Mouse (Mus musculus): ENCODE measurements around the gene Mccc2. TPM values are rescaled to one million over a fixed set of nuclear protein-coding genes. Genes with fewer than 3 reads are reported as not detected.
"Not testable (repeated sequence)": the region's sequence is repeated elsewhere in the genome, so short reads cannot be mapped to it uniquely, and the experiment has no call there.

Gene Mccc2
- polyA plus RNA-seq (2015; fragmentation: Nextera tagmentation; extraction: Ambion mirVana), result 32.1 and 38.6 TPM in 2 replicates

GRCm38 (mm10) chr13:100014906-100015895, at the start of gene Mccc2:
Mccc2 (minus strand) TSS chr13:100015639.
- Histone ChIP-seq H3K4me1 (peaks cover 19% of the 10 kb centered on the region), H3K27ac (replicated peaks) (peak within 1 kb of the TSS; percentile 31), H3K4me3 (peak within 1 kb of the TSS; percentile 68), H3K9me3 (no peaks in the 10 kb centered on the region), H3K27me3 (no peaks in the 10 kb centered on the region), H3K9ac (replicated peaks) (peak within 1 kb of the TSS; percentile 71), H3K4me2 (replicated peaks) (peak within 1 kb of the TSS; percentile 85), H3K36me3 (peaks cover 9% of the 10 kb centered on the region; the same call in 1 of the 2 replicates)
- WGBS, result 4% methylated on average over 44 of the region's 47 CpGs
- peak; percentile 100 for ATAC-seq (replicated peaks)

GRCm38 (mm10) chr13:100063936-100064335, 48.5 kb upstream of the Mccc2 start:
- 89% methylated on average over 3 of the region's 3 CpGs for WGBS

GRCm38 (mm10) chr13:100057738-100058137, 42.3 kb upstream of the Mccc2 start:
- not testable (repeated sequence) for H3K27ac ChIP-seq (replicated peaks); H3K4me3 ChIP-seq; H3K4me2 ChIP-seq (replicated peaks); H3K9ac ChIP-seq (replicated peaks); H3K4me1 ChIP-seq; H3K27me3 ChIP-seq; ATAC-seq (replicated peaks); H3K9me3 ChIP-seq
- peaks cover 85% of the 10 kb centered on the region for H3K36me3 ChIP-seq
- WGBS, result 94% methylated on average over 8 of the region's 8 CpGs

More at GRCm38 (mm10) chr13:100063936-100064335, 48.5 kb upstream of the Mccc2 start:
- no peak for ATAC-seq (replicated peaks)
- H3K27ac ChIP-seq (replicated peaks), result no peak overlapping the region
- H3K9ac ChIP-seq (replicated peaks), result no peak overlapping the region
- H3K36me3 ChIP-seq, result peaks cover 77% of the 10 kb centered on the region
- H3K4me1 ChIP-seq, result no peaks in the 10 kb centered on the region
- no peak overlapping the region for H3K4me3 ChIP-seq
- H3K9me3 ChIP-seq, result no peaks in the 10 kb centered on the region
- no peak overlapping the region for H3K4me2 ChIP-seq (replicated peaks)
- no peaks in the 10 kb centered on the region for H3K27me3 ChIP-seq

GRCm38 (mm10) chr13:100026013-100026412, 10.6 kb upstream of the Mccc2 start:
- Histone ChIP-seq H3K4me3 (no peak overlapping the region), H3K9ac (replicated peaks) (no peak overlapping the region), H3K36me3 (peaks cover 65% of the 10 kb centered on the region), H3K4me1 (no peaks in the 10 kb centered on the region), H3K4me2 (replicated peaks) (no peak overlapping the region), H3K27me3 (no peaks in the 10 kb centered on the region), H3K9me3 (no peaks in the 10 kb centered on the region), H3K27ac (replicated peaks) (no peak overlapping the region)
- 89% methylated on average over 6 of the region's 6 CpGs for WGBS
- no peak for ATAC-seq (replicated peaks)

- no peak overlapping the region for H3K4me2 ChIP-seq (replicated peaks)
- no peak overlapping the region for H3K9ac ChIP-seq (replicated peaks)
- no peaks in the 10 kb centered on the region for H3K9me3 ChIP-seq
- 90% methylated on average over 9 of the region's 9 CpGs for WGBS
- no peak overlapping the region for H3K27ac ChIP-seq (replicated peaks)
- H3K4me3 ChIP-seq, result no peak overlapping the region
- H3K4me1 ChIP-seq, result peaks cover 19% of the 10 kb centered on the region
- ATAC-seq (replicated peaks), result no peak
- peaks cover 14% of the 10 kb centered on the region; the same call in 1 of the 2 replicates for H3K36me3 ChIP-seq
- H3K27me3 ChIP-seq, result no peaks in the 10 kb centered on the region
Observed at GRCm38 (mm10) chr13:100016891-100017290, 1.5 kb upstream of the Mccc2 start.

GRCm38 (mm10) chr13:100015937-100016336, 498 bp upstream of the Mccc2 start:
- Histone ChIP-seq H3K9me3 (no peaks in the 10 kb centered on the region), H3K9ac (replicated peaks) (peak overlapping the region; percentile 43), H3K27ac (replicated peaks) (peak overlapping the region; percentile 31), H3K27me3 (no peaks in the 10 kb centered on the region), H3K4me1 (peaks cover 19% of the 10 kb centered on the region), H3K36me3 (peaks cover 12% of the 10 kb centered on the region; the same call in 1 of the 2 replicates), H3K4me2 (replicated peaks) (peak overlapping the region; percentile 85), H3K4me3 (peak overlapping the region; percentile 68)
- ATAC-seq (replicated peaks), result no peak; the same call in 1 of the 2 replicates
- WGBS, result 5% methylated on average over 8 of the region's 8 CpGs

GRCm38 (mm10) chr13:100005911-100006496, 9.4 kb downstream of the Mccc2 start:
- Histone ChIP-seq H3K27ac (replicated peaks) (no peak overlapping the region), H3K4me2 (replicated peaks) (no peak overlapping the region), H3K4me1 (no peaks in the 10 kb centered on the region), H3K9me3 (no peaks in the 10 kb centered on the region), H3K36me3 (no peaks in the 10 kb centered on the region), H3K27me3 (no peaks in the 10 kb centered on the region), H3K9ac (replicated peaks) (no peak overlapping the region), H3K4me3 (no peak overlapping the region)
- no peak for ATAC-seq (replicated peaks)
- 89% methylated on average over 12 of the region's 12 CpGs for WGBS

GRCm38 (mm10) chr13:100001790-100002196, 13.6 kb downstream of the Mccc2 start:
- H3K4me1 ChIP-seq, result no peaks in the 10 kb centered on the region
- H3K36me3 ChIP-seq, result no peaks in the 10 kb centered on the region
- no peak overlapping the region for H3K4me3 ChIP-seq
- WGBS, result 31% methylated on average over 5 of the region's 5 CpGs
- ATAC-seq (replicated peaks), result peak; percentile 32
- H3K9me3 ChIP-seq, result no peaks in the 10 kb centered on the region
- H3K4me2 ChIP-seq (replicated peaks), result no peak overlapping the region
- no peaks in the 10 kb centered on the region for H3K27me3 ChIP-seq
- H3K9ac ChIP-seq (replicated peaks), result no peak overlapping the region
- no peak overlapping the region for H3K27ac ChIP-seq (replicated peaks)

GRCm38 (mm10) chr13:99999078-99999477, 16.4 kb downstream of the Mccc2 start:
- H3K27ac ChIP-seq (replicated peaks), result no peak overlapping the region
- ATAC-seq (replicated peaks), result no peak
- H3K27me3 ChIP-seq, result no peaks in the 10 kb centered on the region
- H3K9me3 ChIP-seq, result no peaks in the 10 kb centered on the region
- no peaks in the 10 kb centered on the region for H3K36me3 ChIP-seq
- H3K9ac ChIP-seq (replicated peaks), result no peak overlapping the region
- H3K4me1 ChIP-seq, result no peaks in the 10 kb centered on the region
- H3K4me3 ChIP-seq, result no peak overlapping the region
- H3K4me2 ChIP-seq (replicated peaks), result no peak overlapping the region
- WGBS, result 90% methylated on average over 3 of the region's 3 CpGs

- Histone ChIP-seq H3K4me2 (replicated peaks) (no peak overlapping the region), H3K9ac (replicated peaks) (no peak overlapping the region), H3K36me3 (no peaks in the 10 kb centered on the region), H3K27ac (replicated peaks) (no peak overlapping the region), H3K9me3 (no peaks in the 10 kb centered on the region), H3K4me3 (no peak overlapping the region), H3K27me3 (no peaks in the 10 kb centered on the region), H3K4me1 (no peaks in the 10 kb centered on the region)
- 85% methylated on average over 3 of the region's 3 CpGs for WGBS
- ATAC-seq (replicated peaks), result no peak
Observed at GRCm38 (mm10) chr13:99998099-99998498, 17.3 kb downstream of the Mccc2 start.

- Histone ChIP-seq H3K27ac (replicated peaks) (no peak overlapping the region), H3K4me3 (no peak overlapping the region), H3K4me2 (replicated peaks) (no peak overlapping the region), H3K4me1 (no peaks in the 10 kb centered on the region), H3K36me3 (0 out of 2 replicates have a peak, but pooled peaks cover 6% of the 10 kb centered on the region), H3K9me3 (no peaks in the 10 kb centered on the region), H3K27me3 (no peaks in the 10 kb centered on the region), H3K9ac (replicated peaks) (no peak overlapping the region)
- ATAC-seq (replicated peaks), result no peak
- 95% methylated on average over 4 of the region's 4 CpGs for WGBS
Observed at GRCm38 (mm10) chr13:99989592-99989991, 25.8 kb downstream of the Mccc2 start.

- WGBS, result 85% methylated on average over 1 of the region's 1 CpGs
Observed at GRCm38 (mm10) chr13:99983320-99983719, 32.1 kb downstream of the Mccc2 start.

More at GRCm38 (mm10) chr13:99983320-99983719, 32.1 kb downstream of the Mccc2 start:
- no peak overlapping the region for H3K9ac ChIP-seq (replicated peaks)
- H3K36me3 ChIP-seq, result 0 out of 2 replicates have a peak, but pooled peaks cover 2% of the 10 kb centered on the region
- no peaks in the 10 kb centered on the region for H3K4me1 ChIP-seq
- H3K9me3 ChIP-seq, result no peaks in the 10 kb centered on the region
- no peak for ATAC-seq (replicated peaks)
- no peaks in the 10 kb centered on the region for H3K27me3 ChIP-seq
- no peak overlapping the region for H3K27ac ChIP-seq (replicated peaks)
- no peak overlapping the region for H3K4me3 ChIP-seq
- H3K4me2 ChIP-seq (replicated peaks), result no peak overlapping the region

Data from forebrain, embryonic 15.5 days (tissue).